Mouse (Mus musculus): ENCODE measurements around the gene Baiap2l2. TPM values are rescaled to one million over a fixed set of nuclear protein-coding genes. Genes with fewer than 3 reads are reported as not detected.

Gene Baiap2l2
- polyA plus RNA-seq, 1 experiment from 2014 or later, result 7.3 TPM

Other genes with a start within 250 kb of the Baiap2l2 start
- gene Galr3, start 243.7 kb downstream of the Baiap2l2 start, polyA plus RNA-seq (2015; fragmentation: Nextera tagmentation; extraction: Ambion mirVana), result 0.26 and 0.43 TPM in 2 replicates
- gene Ankrd54, start 222.6 kb downstream of the Baiap2l2 start, polyA plus RNA-seq (2015; fragmentation: Nextera tagmentation; extraction: Ambion mirVana), result 35.7 and 35.8 TPM in 2 replicates
- gene Eif3l, start 210.4 kb downstream of the Baiap2l2 start, polyA plus RNA-seq (2015; fragmentation: Nextera tagmentation; extraction: Ambion mirVana), result 208 and 211 TPM in 2 replicates
- gene Micall1, start 176.6 kb downstream of the Baiap2l2 start, polyA plus RNA-seq (2015; fragmentation: Nextera tagmentation; extraction: Ambion mirVana), result 10.4 and 11.2 TPM in 2 replicates
- 281 and 302 TPM in 2 replicates for gene Polr2f, start 144.5 kb downstream of the Baiap2l2 start, polyA plus RNA-seq (2015; fragmentation: Nextera tagmentation; extraction: Ambion mirVana)
- 6.9 and 7.3 TPM in 2 replicates for gene 1700088E04Rik, start 144.3 kb downstream of the Baiap2l2 start, polyA plus RNA-seq (2015; fragmentation: Nextera tagmentation; extraction: Ambion mirVana)
- 5.3 and 5.4 TPM in 2 replicates for gene Sox10, start 120.3 kb downstream of the Baiap2l2 start, polyA plus RNA-seq (2015; fragmentation: Nextera tagmentation; extraction: Ambion mirVana)
- gene Pick1, start 56.4 kb downstream of the Baiap2l2 start, polyA plus RNA-seq (2015; fragmentation: Nextera tagmentation; extraction: Ambion mirVana), result 55.0 and 58.7 TPM in 2 replicates
- 0.23 and 0.55 TPM in 2 replicates for gene Gm49486, start 56.1 kb downstream of the Baiap2l2 start, polyA plus RNA-seq (2015; fragmentation: Nextera tagmentation; extraction: Ambion mirVana)
- gene Slc16a8, start 30.8 kb downstream of the Baiap2l2 start, polyA plus RNA-seq (2015; fragmentation: Nextera tagmentation; extraction: Ambion mirVana), result 0.15 TPM in 1 of 2 replicates, not detected in the other
- 15.6 and 20.9 TPM in 2 replicates for gene Pla2g6, start 42.9 kb upstream of the Baiap2l2 start, polyA plus RNA-seq (2015; fragmentation: Nextera tagmentation; extraction: Ambion mirVana)
- 5.2 and 6.2 TPM in 2 replicates for gene Maff, start 61.1 kb upstream of the Baiap2l2 start, polyA plus RNA-seq (2015; fragmentation: Nextera tagmentation; extraction: Ambion mirVana)
- 52.7 and 59.6 TPM in 2 replicates for gene Tmem184b, start 118.0 kb upstream of the Baiap2l2 start, polyA plus RNA-seq (2015; fragmentation: Nextera tagmentation; extraction: Ambion mirVana)
- 34.5 and 35.0 TPM in 2 replicates for gene Csnk1e, start 170.0 kb upstream of the Baiap2l2 start, polyA plus RNA-seq (2015; fragmentation: Nextera tagmentation; extraction: Ambion mirVana)
- not detected in 2 replicates for gene Kcnj4, start 219.7 kb upstream of the Baiap2l2 start, polyA plus RNA-seq (2015; fragmentation: Nextera tagmentation; extraction: Ambion mirVana)
- 109 and 111 TPM in 2 replicates for gene Kdelr3, start 230.9 kb upstream of the Baiap2l2 start, polyA plus RNA-seq (2015; fragmentation: Nextera tagmentation; extraction: Ambion mirVana)